Mouse (Mus musculus) left cerebral cortex, postnatal 14 days (tissue): ENCODE measurements at regions not wholly inside any gene's neighbourhood (a gene's known extent, or its start where the extent isn't known, plus 50 kb on each side); places are given as distances from the start of the nearest gene placed in this dataset.
"Not testable (repeated sequence)": the region's sequence is repeated elsewhere in the genome, so short reads cannot be mapped to it uniquely, and the experiment has no call there.

Experiments used
- DNase-seq, 2 experiments: peaks; one replicate each; pipeline ENCODE4 v3.0.0; 2021 to 2022; ENCODE audit warnings: low spot score in 2 of 2, mixed read lengths in 1 of 2
- intact Hi-C: fragments of 180-260 bp; cut with DNase I; formaldehyde crosslinking; loops from one replicate; pipeline ENCODE4 v1.15.1; 2025

DNA sequence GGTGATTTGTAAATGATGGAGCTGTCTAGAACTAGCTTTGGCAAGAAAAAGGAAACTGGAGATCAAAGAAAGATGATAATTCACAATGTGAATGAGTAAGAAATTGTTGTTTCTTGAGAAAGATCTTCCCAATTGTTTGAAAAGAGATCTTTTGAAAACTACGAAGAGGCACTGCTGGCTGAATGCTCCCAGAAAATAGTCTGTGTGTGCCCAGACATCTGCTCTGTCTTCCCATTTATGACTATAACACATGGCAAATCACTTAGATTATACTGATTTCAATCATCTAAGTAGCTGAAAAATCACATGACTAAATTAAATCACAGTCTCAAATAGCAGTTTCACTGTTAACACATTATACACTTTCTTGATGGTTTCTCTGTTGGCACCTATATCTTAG, 434.2 kb upstream of the Sema6d start:
- DNase-seq: no peak
- intact Hi-C loops: no loop called here

DNA sequence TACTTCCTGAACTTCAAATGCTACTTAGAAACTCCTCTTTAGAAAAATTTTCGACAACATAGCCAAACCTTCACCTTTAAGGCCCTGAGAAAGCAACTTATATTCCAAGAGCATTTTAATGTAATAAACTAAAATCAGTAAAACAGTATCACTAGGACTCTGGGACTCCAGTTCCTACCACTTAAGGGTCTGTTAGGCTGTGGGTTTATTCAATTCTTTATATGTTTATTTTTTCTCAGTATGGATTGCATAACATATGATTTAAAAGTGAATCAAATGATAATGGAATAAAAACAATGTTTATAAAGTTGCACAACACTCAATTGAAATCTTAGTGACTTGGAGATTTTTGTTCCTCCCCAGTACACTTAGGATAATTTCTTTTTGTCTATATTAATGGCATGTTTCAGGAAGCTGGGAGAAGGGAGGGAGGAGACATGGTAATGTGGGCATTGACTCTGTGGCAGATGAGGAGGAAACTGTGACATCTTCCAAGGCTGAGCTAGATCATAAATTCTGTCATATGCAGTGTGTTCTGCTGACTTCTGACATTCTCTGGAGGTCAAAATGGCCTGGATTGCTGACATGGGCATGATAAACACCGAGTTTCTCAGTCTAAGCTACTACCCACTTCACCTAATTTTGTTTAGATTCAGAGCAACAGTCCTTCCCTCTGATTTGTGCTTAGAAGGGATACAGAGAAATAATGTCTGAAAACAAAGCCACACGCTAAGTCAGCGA, 401.3 kb upstream of the Sema6d start:
- intact Hi-C loops: no loop called here
- DNase-seq: no peak

DNA sequence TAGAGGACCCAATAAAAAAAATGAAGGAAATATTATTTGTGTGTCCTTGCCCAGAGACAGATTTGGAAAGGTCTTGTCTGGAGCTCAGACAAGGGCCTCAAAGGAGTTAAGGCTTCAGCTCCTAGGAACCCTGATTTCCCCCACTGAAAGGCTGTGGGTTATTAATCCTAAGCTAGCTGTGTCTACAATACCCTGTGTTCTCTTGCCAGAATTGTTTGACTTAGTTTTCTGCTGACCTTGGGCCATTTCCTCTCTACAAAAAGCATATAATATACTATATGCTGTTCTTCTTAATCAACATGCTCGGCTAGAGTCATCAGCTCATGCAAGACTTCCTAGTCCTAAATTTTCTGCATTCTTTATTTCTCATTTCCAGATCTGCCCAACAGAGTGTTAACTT, 400.0 kb upstream of the Sema6d start:
- intact Hi-C loops: no loop called here
- no peak for DNase-seq

DNA sequence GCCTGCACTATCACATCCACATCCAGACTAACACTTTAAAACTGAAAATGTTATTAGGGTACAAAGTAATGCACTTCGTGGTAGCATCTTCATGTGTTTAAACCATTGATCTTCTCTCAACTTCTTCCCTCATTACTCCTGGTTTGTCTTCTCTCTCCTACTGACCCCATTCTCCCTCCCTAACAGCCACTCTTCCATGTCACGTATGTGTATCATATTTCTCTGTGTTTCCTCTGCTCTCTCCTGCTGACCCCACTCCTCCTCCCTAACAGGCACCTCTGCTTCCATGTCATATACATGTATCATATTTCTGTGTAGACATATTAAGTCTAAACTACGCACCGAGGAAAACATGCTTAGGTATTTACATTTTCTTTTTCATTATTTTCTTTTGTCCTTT, 350.1 kb upstream of the Sema6d start:
- intact Hi-C loops: no loop called here
- no peak for DNase-seq

GRCm38 (mm10) chr2:123740541-123740940, 349.2 kb upstream of the Sema6d start:
- intact Hi-C loops: no loop called here
- no peak for DNase-seq

GRCm38 (mm10) chr2:123754220-123754619, 335.5 kb upstream of the Sema6d start:
- intact Hi-C loops: no loop called here
- no peak for DNase-seq

GRCm38 (mm10) chr2:123754656-123755499, 334.9 kb upstream of the Sema6d start:
- intact Hi-C loops, DNase-seq: not testable (repeated sequence)

- intact Hi-C loops: no loop called here
- no peak for DNase-seq
Observed at GRCm38 (mm10) chr2:123799226-123799786, 290.5 kb upstream of the Sema6d start.

DNA sequence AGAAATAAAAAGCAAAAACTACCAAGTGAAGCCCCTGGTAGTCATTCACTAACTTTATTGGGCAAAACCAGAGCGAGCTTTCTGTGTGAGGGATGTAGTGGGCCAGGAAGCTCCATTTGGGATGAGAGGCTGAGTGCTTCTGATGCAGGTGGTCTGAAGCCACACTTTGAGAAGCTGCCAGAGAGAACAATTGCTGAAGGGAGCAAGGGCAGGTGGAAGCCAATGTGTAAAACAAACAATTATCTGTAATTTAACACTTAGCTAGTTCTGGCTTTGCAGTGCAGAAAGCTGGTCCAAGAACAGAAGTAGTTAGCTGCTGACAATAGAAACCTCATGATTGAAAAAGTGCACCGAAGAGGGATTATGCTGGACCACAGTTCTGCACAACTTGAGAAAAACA, 284.1 kb upstream of the Sema6d start:
- DNase-seq: no peak
- intact Hi-C loops: no loop called here

DNA sequence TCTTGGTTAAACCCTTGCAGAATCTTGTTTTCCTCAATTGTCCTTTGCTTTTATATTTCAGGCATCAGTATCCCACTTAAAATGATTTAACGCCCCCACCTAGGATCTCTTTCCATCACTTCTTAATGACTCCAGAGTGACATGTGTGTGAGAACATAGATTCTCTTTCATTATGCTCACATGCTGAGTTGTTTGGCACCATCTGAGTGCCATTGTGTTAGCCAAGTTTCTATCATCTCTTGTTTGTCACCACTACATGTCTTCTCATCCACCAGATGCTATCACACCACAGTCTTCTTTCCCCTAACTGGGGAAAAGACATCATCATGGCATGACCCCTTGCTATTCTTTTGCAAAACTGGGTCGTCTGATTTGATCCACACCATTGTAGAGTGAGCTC, 283.4 kb upstream of the Sema6d start:
- no peak for DNase-seq
- intact Hi-C loops: no loop called here

DNA sequence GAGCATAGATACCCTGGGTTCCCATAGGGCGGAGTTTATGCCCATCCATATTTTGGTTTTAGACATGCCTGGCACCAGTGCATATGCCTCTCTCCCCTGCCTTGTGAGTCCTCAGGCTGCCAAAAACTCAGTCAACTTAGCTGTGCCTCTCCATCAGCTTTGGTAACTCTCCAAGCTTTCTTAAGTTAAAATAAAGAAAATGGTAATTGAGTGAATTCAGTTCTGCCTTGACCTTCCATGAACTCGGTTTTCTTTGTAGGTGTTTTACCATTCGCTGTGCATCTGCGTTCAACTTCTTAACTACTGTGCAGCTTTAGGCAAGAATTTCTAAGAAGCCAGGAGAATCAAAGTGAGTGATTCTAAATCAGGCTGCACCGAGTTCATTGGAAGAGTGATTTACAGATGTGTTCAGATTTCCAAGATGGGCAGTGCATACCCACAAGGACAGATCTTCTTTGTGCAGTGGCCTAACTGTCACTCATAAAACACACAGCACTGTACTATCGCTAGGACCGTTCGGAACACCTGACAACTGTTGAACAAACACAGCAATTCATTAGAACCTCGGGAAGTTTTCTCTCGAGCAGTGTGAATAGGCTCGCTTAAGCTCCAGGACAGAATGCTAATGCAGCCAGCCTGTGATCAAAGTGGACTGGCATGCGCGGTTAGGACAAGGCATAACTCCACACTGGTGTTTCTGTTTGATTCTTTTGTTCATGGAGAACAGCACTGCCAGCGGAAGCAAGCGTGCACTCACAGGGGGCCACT, 276.4 kb upstream of the Sema6d start:
- peak; percentile 62 to 66 for DNase-seq
- intact Hi-C loops: loop anchor here (10.0 kb wide), 1 partner anchor 499 kb away; no protein-coding TSS in a partner anchor

DNA sequence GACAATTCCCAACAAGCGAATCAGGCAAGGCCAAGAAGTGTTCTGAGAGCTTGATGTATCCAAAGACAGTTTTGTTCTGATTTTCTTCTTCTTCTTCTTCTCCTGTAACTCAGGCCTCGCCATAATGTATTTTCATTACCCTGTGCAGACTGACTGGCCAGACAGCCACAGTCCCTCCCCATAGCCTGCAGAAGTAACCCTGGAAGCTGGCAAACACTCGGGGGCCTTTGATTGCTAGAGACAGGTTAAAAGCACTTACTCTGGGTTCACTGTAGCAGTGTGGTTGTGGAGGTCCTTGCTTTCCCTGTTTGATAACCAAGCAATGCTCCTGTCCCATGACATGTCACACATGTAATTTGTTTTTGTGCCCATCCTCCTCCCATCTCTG, 275.8 kb upstream of the Sema6d start:
- intact Hi-C loops: loop anchor here (10.0 kb wide), 1 partner anchor 499 kb away; no protein-coding TSS in a partner anchor
- DNase-seq: no peak

DNA sequence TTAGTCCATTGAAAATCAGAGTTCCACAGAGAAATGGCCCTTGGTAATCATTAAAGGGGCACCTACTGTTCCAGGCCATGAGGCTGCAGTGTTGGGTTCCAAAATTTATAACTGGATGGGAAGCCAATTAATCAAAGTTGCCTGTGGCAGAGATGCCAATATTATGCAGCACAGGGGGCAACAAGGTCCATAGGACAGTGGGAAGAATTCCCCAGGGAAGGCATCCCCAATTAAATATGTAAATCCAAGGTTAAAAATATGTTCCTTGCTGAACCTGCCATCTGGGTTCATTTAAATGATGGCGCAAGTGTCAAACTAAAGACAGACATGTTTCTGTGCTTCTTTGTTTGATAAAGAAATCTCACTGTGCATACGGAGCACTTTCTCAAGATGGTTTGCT, 273.1 kb upstream of the Sema6d start:
- intact Hi-C loops: loop anchor here (10.0 kb wide), 1 partner anchor 502 kb away; no protein-coding TSS in a partner anchor
- no peak for DNase-seq

DNA sequence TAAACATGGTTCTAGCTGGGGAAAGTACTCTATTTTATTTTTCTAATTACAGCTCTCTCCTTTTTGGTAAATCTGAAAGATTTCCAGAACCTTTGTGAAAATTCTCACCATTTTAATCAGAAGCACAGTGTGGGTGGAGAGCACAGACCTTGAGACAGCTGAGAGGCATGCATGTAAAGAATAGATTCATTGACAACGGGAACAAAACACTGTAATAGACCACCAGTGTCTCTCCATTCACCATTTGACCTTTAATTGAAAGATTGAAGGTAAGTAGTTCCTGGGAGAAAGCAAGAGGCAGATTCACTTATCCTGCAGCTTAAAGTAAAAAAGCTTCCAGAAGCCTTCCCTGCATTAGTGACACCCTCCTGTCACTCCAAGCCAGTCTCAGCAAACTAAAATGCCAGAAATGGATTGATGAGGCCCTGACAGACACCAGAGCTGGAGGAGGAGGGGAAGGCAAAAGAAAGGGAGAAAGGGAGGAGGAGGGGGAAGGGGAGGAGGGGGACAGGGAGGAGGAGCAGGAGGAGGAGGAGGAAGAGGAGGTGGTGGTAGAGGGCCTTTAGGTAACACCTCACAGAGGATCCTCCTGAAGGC, 256.1 kb upstream of the Sema6d start:
- intact Hi-C loops: no loop called here
- DNase-seq: no peak
